10 mouse cellular contexts compared by ENCODE assay signal in the genomic region with DNA sequence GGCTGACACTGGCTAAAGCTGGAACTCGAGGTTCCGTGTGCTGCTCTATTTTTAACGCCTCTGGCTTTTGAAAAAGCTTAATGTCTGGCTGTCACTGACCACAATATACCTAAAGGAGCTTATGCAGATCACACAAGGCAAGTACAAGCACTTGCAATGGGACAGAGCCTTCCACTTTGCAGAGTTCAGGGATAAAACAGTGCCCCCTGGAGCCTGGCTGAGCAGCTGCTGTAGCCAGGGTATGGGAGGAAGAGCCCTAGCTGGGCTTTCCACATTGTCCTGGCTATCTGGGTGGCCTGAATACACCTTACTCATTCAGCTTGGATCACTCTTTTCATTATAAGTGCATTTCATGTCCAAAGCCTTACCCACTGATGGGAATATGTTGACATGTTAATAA. TPM values are rescaled to one million over a fixed set of nuclear protein-coding genes. Genes with fewer than 3 reads are reported as not detected.
DNase-seq lines count a peak whose midpoint lies in the region; ATAC-seq and TF ChIP-seq lines count a peak whose summit lies in the region.
"Had no signal": no experiment of that assay in that cellular context is flagged by ENCODE, and none has a peak within 500 bp of the region (broad histone marks: within the 10 kb centered on the region; RNA-seq: fewer than 3 reads in every experiment).

No protein-coding gene starts in this region.

- TF ChIP-seq POLR2A in brain, embryonic 14.5 days (IDR thresholded peaks at IDR 0.05; ENCODE audit: borderline replicate concordance, extremely low read depth, insufficient read depth, insufficient read length, poor library complexity, severe bottlenecking) = no peak

- peak; percentile 50 for DNase-seq in adrenal gland, adult 2 months
- no peak for DNase-seq in adrenal gland, adult 8-10 months
- DNase-seq in left cerebral cortex, adult 2 months (ENCODE audit: extremely low spot score in 1 of 2, low spot score in 2 of 2) = no peak
- DNase-seq in left cerebral cortex, adult 8-10 months (ENCODE audit: low spot score in 2 of 2) = no peak
- DNase-seq in brain, embryonic 14.5 days (ENCODE audit: low read depth) = peak; percentile 49
- no peak for DNase-seq in left cerebral cortex, postnatal 36 days (ENCODE audit: low spot score in 2 of 2)
- no peak for DNase-seq in spleen, adult 18-20 months

- peak; percentile 52 for TF ChIP-seq CTCF in left cerebral cortex, adult 2 months (IDR thresholded peaks at IDR 0.05)
- TF ChIP-seq CTCF in brain, embryonic 14.5 days (IDR thresholded peaks at IDR 0.05; ENCODE audit: borderline replicate concordance, extremely low read depth, insufficient read depth, insufficient read length) = peak; percentile 52; the same call in 1 of the 2 replicates

- intact Hi-C loops in left cerebral cortex, adult 2 months (cut with DNase I) = loop anchor here (5.0 kb wide), 1 partner anchor 125 kb away; no protein-coding TSS in a partner anchor
- intact Hi-C loops in left cerebral cortex, postnatal 36 days (cut with DNase I) = no loop called here

- no peak overlapping the region for H3K4me3 ChIP-seq in left cerebral cortex, adult 2 months
- H3K4me3 ChIP-seq: hindbrain, embryonic 15.5 days had no signal

- no peak overlapping the region for H3K27ac ChIP-seq in left cerebral cortex, adult 2 months
- H3K27ac ChIP-seq: hindbrain, embryonic 15.5 days; macrophage had no signal

- ATAC-seq in megakaryocyte progenitor cell, adult 5-6 weeks (replicated peaks; ENCODE audit: poor library complexity) = peak; percentile 75

RNA-seq across cellular contexts. Expression of a gene that starts 8.3 kb away (rescaled TPM):
- total RNA-seq in adrenal gland, adult 2 months (2021) = 10 to 100 TPM; 10.3 to 17.3 TPM
- polyA plus RNA-seq in adrenal gland, adult 2 months (2012; rRNA removed) = 4.5 and 4.6 TPM in 2 replicates
- total RNA-seq in adrenal gland, adult 8-10 months (2022) = 10 to 100 TPM; 13.5 to 20.2 (median 15.3) TPM
- total RNA-seq in left cerebral cortex, adult 2 months (2021) = 10 to 100 TPM; 15.8 to 21.3 TPM
- total RNA-seq in left cerebral cortex, adult 8-10 months (2022) = 10 to 100 TPM; 15.5 to 18.9 (median 16.8) TPM
- polyA plus RNA-seq in brain, embryonic 14.5 days (2012; rRNA removed) = 8.0 and 9.6 TPM in 2 replicates
- 8.1 and 8.9 TPM in 2 replicates for total RNA-seq in megakaryocyte progenitor cell, adult 5-6 weeks (2015)
- 7.7 and 9.1 TPM in 2 replicates for total RNA-seq in megakaryocyte progenitor cell, adult 5-6 weeks (2017)
- total RNA-seq in left cerebral cortex, postnatal 36 days (2021) = 10 to 100 TPM; 19.0 to 21.0 TPM

RNA-seq across cellular contexts. Expression of a gene that starts 24.6 kb away (rescaled TPM):
- total RNA-seq in adrenal gland, adult 2 months (2021) = 1 to 10 TPM; 4.4 to 4.8 TPM
- polyA plus RNA-seq in adrenal gland, adult 2 months (2012; rRNA removed) = 7.6 and 8.9 TPM in 2 replicates
- total RNA-seq in adrenal gland, adult 8-10 months (2022) = 1 to 10 TPM; 4.6 to 7.5 (median 6.1) TPM
- total RNA-seq in left cerebral cortex, adult 2 months (2021) = 1 to 10 TPM; 1.7 to 2.7 TPM
- 1 to 10 TPM; 3.3 to 4.4 (median 3.8) TPM for total RNA-seq in left cerebral cortex, adult 8-10 months (2022)
- 2.2 and 3.7 TPM in 2 replicates for polyA plus RNA-seq in brain, embryonic 14.5 days (2012; rRNA removed)
- not detected in 2 replicates for total RNA-seq in megakaryocyte progenitor cell, adult 5-6 weeks (2015)
- not detected in 2 replicates for total RNA-seq in megakaryocyte progenitor cell, adult 5-6 weeks (2017)
- total RNA-seq in left cerebral cortex, postnatal 36 days (2021) = 1 to 10 TPM; 1.6 to 2.0 TPM
- polyA plus RNA-seq: macrophage had no signal

Comparison
In these comparisons a context has a peak if more than half of its experiments do, and no peak if none do; other contexts are left out.
1. DNase-seq: peak in adrenal gland, adult 2 months (single experiment) and brain, embryonic 14.5 days (single experiment); none in adrenal gland, adult 8-10 months (single experiment), left cerebral cortex, adult 2 months (0 of 2), left cerebral cortex, adult 8-10 months (0 of 2), left cerebral cortex, postnatal 36 days (0 of 2) and spleen, adult 18-20 months (0 of 2).